Mouse (Mus musculus): Measurements from ENCODE around the gene Myog. TPM values are rescaled to one million over a fixed set of nuclear protein-coding genes. Genes with fewer than 3 reads are reported as not detected.

Myog gene
- polyA plus RNA-seq, 1 experiment from 2014 or later = 0.10 TPM

DNA sequence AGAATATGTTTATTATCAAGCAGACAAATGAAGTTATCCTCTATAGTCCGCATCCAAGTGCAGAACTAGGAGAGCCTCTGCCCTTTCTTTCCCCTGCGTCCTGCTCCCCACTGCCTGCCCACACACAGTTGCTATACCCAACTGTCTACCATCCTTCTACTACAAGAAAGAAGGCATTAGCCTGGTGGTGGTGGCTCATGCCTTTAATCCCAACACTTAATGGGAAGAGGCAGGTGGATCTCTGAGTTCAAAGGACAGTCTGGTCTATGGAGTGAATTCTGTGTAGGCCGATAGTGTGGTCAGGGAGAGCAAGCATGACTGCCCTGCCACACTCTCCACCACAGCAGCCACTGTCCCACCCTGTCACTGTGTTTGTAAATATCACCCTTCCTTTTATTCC, 20.9 kb downstream of the Myog start:
- H3K27ac ChIP-seq = no peak overlapping the region
- no peak overlapping the region for H3K9ac ChIP-seq
- H3K4me1 ChIP-seq = no peaks in the 10 kb centered on the region
- H3K27me3 ChIP-seq (replicated peaks) = no peaks in the 10 kb centered on the region
- H3K9me3 ChIP-seq = no peaks in the 10 kb centered on the region
- ATAC-seq (replicated peaks) = no peak
- H3K4me2 ChIP-seq = no peak overlapping the region
- no peak overlapping the region for H3K4me3 ChIP-seq
- WGBS = 98% methylated on average over 3 of the region's 3 CpGs
- no peaks in the 10 kb centered on the region for H3K36me3 ChIP-seq (replicated peaks)

DNA sequence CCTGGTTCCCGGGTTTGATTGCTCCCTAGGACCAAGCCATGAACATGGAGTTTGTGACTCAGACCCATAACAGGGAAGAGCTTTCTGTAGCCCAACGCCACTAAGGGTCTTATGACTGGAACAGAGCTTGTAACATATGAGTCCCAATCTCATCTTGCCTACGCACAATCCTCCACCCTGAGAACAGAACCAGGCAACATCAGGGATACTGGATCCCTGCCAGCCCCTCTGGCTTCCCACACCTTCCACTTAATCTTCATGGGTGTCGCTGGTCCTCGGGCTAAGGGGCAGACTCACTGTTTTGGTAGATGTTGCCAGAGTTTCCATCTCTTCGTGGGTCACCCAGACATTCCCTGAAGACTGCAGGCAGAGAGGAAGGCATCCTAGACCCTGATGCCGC, 22.0 kb downstream of the Myog start:
- H3K4me2 ChIP-seq = no peak overlapping the region
- H3K4me3 ChIP-seq = no peak overlapping the region
- no peak for ATAC-seq (replicated peaks)
- H3K27me3 ChIP-seq (replicated peaks) = no peaks in the 10 kb centered on the region
- H3K9ac ChIP-seq = no peak overlapping the region
- H3K27ac ChIP-seq = no peak overlapping the region
- H3K4me1 ChIP-seq = no peaks in the 10 kb centered on the region
- no peaks in the 10 kb centered on the region for H3K36me3 ChIP-seq (replicated peaks)
- 93% methylated on average over 7 of the region's 7 CpGs for whole genome bisulfite sequencing
- H3K9me3 ChIP-seq = no peaks in the 10 kb centered on the region

DNA sequence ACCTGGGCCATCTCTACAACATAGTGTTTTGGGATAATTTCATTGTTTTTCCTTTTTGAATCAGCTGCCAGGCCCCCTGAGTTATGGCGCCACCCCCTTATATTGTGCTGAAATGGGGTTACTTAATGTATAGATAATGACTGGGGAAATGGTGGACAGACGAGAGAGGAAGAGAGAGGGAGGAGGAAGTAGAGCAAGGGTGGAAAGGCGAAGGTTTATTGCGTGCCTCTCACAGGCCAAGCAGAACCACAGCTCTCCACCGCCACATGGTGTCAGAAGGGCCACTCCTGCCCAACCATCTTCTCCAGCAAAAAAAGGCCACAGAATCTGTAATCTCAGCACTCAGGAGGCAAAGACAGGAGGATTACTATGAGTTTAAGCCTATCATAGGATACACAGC, 25.4 kb downstream of the Myog start:
- 87% methylated on average over 5 of the region's 5 CpGs for WGBS
- no peak overlapping the region for H3K4me2 ChIP-seq
- no peak overlapping the region for H3K9ac ChIP-seq
- H3K36me3 ChIP-seq (replicated peaks) = 0 out of 2 replicates have a peak, but pooled peaks cover 6% of the 10 kb centered on the region
- H3K27ac ChIP-seq = no peak overlapping the region
- H3K4me3 ChIP-seq = no peak overlapping the region
- ATAC-seq (replicated peaks) = no peak
- H3K9me3 ChIP-seq = no peaks in the 10 kb centered on the region
- no peaks in the 10 kb centered on the region; the same call in 1 of the 2 replicates for H3K4me1 ChIP-seq
- no peaks in the 10 kb centered on the region for H3K27me3 ChIP-seq (replicated peaks)

DNA sequence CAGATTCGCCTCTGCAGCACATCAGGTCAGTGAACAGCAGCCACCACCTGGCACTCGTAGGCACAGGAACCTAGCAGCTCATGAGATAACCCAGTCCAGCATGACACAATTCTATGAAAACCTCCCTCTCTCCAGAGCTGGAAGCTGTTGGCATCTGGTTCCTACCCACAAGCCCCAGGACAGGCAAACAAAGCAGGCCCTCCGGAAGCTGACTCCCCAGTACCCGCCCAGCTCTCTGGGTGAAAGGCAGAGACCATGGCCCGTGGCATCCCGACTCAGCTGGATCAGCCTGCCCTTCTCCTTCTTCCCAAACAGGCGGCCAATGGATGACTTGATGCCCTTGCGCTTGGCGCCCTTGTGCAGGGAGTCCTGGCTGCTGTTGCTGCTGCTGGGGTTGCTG, 26.6 kb downstream of the Myog start:
- peaks cover 2% of the 10 kb centered on the region; the same call in 1 of the 2 replicates for H3K4me1 ChIP-seq
- WGBS = 88% methylated on average over 9 of the region's 9 CpGs
- no peaks in the 10 kb centered on the region for H3K9me3 ChIP-seq
- no peak overlapping the region for H3K4me3 ChIP-seq
- H3K4me2 ChIP-seq = no peak overlapping the region
- H3K36me3 ChIP-seq (replicated peaks) = 0 out of 2 replicates have a peak, but pooled peaks cover 6% of the 10 kb centered on the region
- H3K9ac ChIP-seq = no peak overlapping the region
- ATAC-seq (replicated peaks) = no peak
- H3K27me3 ChIP-seq (replicated peaks) = no peaks in the 10 kb centered on the region
- no peak overlapping the region for H3K27ac ChIP-seq

DNA sequence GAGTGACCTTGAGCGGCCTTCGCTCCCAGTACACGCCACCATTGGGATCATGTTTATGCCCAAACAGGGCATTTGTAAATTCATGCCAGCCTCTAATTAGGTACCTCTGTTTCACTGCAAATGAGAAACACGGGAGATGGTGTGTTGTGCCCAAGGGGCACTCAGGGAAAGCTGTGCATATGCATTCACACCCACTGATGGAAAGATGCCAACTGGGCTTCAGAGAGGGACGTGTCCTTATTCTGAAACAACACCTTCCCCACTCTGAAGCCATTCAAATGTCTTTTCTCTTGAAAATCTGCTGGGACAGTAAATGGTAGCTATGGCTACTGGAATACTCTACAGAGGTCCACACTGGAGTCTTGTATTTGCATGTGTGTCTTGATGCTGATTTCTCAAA, 28.5 kb downstream of the Myog start:
- ATAC-seq (replicated peaks) = no peak
- Histone ChIP-seq H3K4me2 (no peak overlapping the region), H3K4me3 (no peak overlapping the region), H3K27me3 (replicated peaks) (no peaks in the 10 kb centered on the region), H3K36me3 (replicated peaks) (0 out of 2 replicates have a peak, but pooled peaks cover 6% of the 10 kb centered on the region), H3K9ac (no peak overlapping the region), H3K9me3 (no peaks in the 10 kb centered on the region), H3K27ac (no peak overlapping the region), H3K4me1 (peaks cover 2% of the 10 kb centered on the region; the same call in 1 of the 2 replicates)
- 75% methylated on average over 5 of the region's 5 CpGs for WGBS

DNA sequence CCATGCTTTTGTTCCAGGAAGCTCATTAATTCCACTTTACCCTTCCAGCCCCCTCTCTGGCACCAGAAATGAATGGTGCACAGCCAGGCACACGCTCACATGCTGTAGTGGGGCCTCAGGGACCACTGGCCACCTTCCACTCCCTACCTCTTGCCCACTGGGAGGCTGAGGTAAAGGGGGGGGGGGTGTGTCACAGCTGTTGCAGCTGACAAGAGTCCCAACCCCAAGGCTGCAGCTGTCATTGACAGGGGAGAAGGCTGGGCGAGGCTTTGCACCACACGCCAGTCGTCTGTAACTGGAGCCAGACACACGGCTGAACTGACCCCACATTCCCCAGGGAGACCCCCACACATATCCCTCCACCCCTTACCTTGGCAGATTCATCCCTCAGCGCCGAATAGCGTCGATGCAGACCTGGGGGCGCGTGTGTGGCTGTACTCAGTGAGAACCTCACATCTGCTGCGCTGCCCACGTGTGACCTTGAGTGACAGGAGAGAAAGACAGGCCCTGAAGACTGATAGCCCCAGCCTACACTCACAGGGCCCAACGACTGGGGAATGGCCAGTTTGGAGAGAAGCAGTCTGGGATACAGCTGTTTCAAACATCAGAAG, 31.0 kb downstream of the Myog start:
- ATAC-seq (replicated peaks) = no peak
- no peaks in the 10 kb centered on the region for H3K9me3 ChIP-seq
- no peak overlapping the region for H3K9ac ChIP-seq
- H3K4me2 ChIP-seq = no peak overlapping the region
- H3K4me1 ChIP-seq = peaks cover 2% of the 10 kb centered on the region; the same call in 1 of the 2 replicates
- H3K27ac ChIP-seq = no peak overlapping the region
- no peaks in the 10 kb centered on the region for H3K27me3 ChIP-seq (replicated peaks)
- H3K4me3 ChIP-seq = no peak overlapping the region
- 58% methylated on average over 14 of the region's 14 CpGs for WGBS
- 0 out of 2 replicates have a peak, but pooled peaks cover 6% of the 10 kb centered on the region for H3K36me3 ChIP-seq (replicated peaks)

- Histone ChIP-seq H3K9me3 (no peaks in the 10 kb centered on the region), H3K27ac (no peak overlapping the region), H3K4me3 (no peak overlapping the region), H3K4me2 (no peak overlapping the region), H3K4me1 (peaks cover 2% of the 10 kb centered on the region; the same call in 1 of the 2 replicates), H3K27me3 (replicated peaks) (no peaks in the 10 kb centered on the region), H3K36me3 (replicated peaks) (no peaks in the 10 kb centered on the region), H3K9ac (no peak overlapping the region)
- 88% methylated on average over 6 of the region's 6 CpGs for WGBS
- ATAC-seq (replicated peaks) = no peak
Measured at GRCm38 (mm10) chr1:134322591-134322990, 32.8 kb downstream of the Myog start.

DNA sequence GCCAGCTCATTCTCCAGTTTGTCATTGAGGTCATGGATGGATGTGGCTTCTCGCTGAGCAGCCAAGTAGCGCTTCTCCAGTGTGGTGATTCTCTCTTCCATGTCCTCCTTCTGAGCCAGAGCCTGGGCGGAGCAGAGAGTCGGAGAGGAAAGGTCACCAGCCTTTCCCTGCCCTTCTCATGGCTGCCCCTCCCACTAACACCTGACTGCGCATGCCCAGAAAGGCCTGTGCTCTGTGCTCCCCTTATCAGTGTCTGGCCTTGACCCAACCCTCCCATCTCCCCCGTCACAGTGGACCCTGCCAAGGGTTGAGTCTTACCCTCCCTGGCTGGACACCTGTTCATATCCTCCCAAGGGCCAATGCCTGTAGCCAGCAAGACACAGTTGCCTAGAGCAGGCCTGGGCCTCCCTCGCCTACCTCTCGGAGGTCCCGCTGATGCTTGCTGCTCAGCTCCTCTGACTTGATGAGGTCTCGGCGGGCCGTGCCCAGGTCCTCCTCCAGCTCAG, 37.1 kb downstream of the Myog start:
- H3K9me3 ChIP-seq = no peaks in the 10 kb centered on the region
- no peak overlapping the region for H3K4me3 ChIP-seq
- H3K36me3 ChIP-seq (replicated peaks) = no peaks in the 10 kb centered on the region
- no peaks in the 10 kb centered on the region for H3K27me3 ChIP-seq (replicated peaks)
- H3K4me2 ChIP-seq = no peak overlapping the region
- H3K4me1 ChIP-seq = no peaks in the 10 kb centered on the region
- WGBS = 92% methylated on average over 12 of the region's 12 CpGs
- H3K27ac ChIP-seq = no peak overlapping the region
- H3K9ac ChIP-seq = no peak overlapping the region
- ATAC-seq (replicated peaks) = no peak

GRCm38 (mm10) chr1:134331879-134332635, 42.3 kb downstream of the Myog start:
- peak; percentile 34; the same call in 1 of the 2 replicates for ATAC-seq (replicated peaks)
- 0 out of 2 replicates have a peak, but pooled peaks cover 8% of the 10 kb centered on the region for H3K4me1 ChIP-seq
- no peak overlapping the region for H3K27ac ChIP-seq
- no peaks in the 10 kb centered on the region for H3K36me3 ChIP-seq (replicated peaks)
- no peak overlapping the region for H3K4me3 ChIP-seq
- 58% methylated on average over 20 of the region's 20 CpGs for WGBS
- H3K4me2 ChIP-seq = no peak overlapping the region
- H3K9ac ChIP-seq = no peak overlapping the region
- no peaks in the 10 kb centered on the region for H3K27me3 ChIP-seq (replicated peaks)
- H3K9me3 ChIP-seq = no peaks in the 10 kb centered on the region

DNA sequence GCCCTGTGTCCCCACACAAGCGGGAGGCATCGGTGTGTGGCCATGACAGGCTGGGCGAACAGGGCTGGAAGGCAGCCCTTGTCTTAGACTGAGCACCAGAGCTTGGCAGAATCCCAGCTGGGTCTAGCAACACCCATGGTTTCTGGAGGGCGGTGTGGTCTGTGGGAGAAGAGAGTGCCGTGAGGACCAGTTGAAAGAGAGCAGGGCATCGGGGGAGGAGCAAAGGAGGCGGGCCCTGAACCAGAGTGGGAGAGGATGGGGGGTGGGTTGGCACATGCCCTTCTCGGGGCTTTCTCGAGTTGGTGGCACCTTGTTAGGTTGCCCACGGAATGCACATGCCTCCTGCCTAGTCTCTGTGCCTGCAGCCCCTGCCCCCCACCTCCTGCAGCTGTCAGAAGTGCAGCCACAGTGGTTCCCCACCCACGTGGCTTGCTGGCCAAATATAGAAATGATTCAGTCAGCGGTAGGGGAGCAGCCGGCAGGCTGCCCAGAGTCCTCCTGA, 43.0 kb downstream of the Myog start, which contains the start of gene Ppfia4:
Ppfia4 (minus strand) TSS at position 159 of the 502 bp plus-strand sequence.
- peak; percentile 51; the same call in 1 of the 2 replicates for ATAC-seq (replicated peaks)
- Histone ChIP-seq H3K27ac (no peak within 1 kb of the TSS), H3K9ac (no peak within 1 kb of the TSS), H3K4me1 (0 out of 2 replicates have a peak, but pooled peaks cover 8% of the 10 kb centered on the region), H3K9me3 (no peaks in the 10 kb centered on the region), H3K27me3 (replicated peaks) (no peaks in the 10 kb centered on the region), H3K4me3 (no peak within 1 kb of the TSS), H3K4me2 (no peak within 1 kb of the TSS), H3K36me3 (replicated peaks) (no peaks in the 10 kb centered on the region)
- 62% methylated on average over 13 of the region's 13 CpGs for WGBS

- H3K4me2 ChIP-seq = no peak overlapping the region
- no peaks in the 10 kb centered on the region for H3K36me3 ChIP-seq (replicated peaks)
- H3K9me3 ChIP-seq = no peaks in the 10 kb centered on the region
- WGBS = 77% methylated on average over 10 of the region's 10 CpGs
- ATAC-seq (replicated peaks) = no peak
- H3K4me1 ChIP-seq = 0 out of 2 replicates have a peak, but pooled peaks cover 8% of the 10 kb centered on the region
- no peaks in the 10 kb centered on the region for H3K27me3 ChIP-seq (replicated peaks)
- no peak overlapping the region for H3K9ac ChIP-seq
- no peak overlapping the region for H3K27ac ChIP-seq
- no peak overlapping the region for H3K4me3 ChIP-seq
Measured at GRCm38 (mm10) chr1:134333371-134334110, 43.8 kb downstream of the Myog start.
